Mouse (Mus musculus) left cerebral cortex, adult 9 months (tissue): Measurements from ENCODE around the gene Pdyn.
A peak's percentile ranks its signal among the peaks of the same experiment; 100 is the strongest.

ENCODE experiments used
- DNase-seq, 2 experiments: peaks; one replicate each; pipeline ENCODE4 v3.0.0; 2022; ENCODE audit warnings: low spot score in 2 of 2

Pdyn gene

DNA sequence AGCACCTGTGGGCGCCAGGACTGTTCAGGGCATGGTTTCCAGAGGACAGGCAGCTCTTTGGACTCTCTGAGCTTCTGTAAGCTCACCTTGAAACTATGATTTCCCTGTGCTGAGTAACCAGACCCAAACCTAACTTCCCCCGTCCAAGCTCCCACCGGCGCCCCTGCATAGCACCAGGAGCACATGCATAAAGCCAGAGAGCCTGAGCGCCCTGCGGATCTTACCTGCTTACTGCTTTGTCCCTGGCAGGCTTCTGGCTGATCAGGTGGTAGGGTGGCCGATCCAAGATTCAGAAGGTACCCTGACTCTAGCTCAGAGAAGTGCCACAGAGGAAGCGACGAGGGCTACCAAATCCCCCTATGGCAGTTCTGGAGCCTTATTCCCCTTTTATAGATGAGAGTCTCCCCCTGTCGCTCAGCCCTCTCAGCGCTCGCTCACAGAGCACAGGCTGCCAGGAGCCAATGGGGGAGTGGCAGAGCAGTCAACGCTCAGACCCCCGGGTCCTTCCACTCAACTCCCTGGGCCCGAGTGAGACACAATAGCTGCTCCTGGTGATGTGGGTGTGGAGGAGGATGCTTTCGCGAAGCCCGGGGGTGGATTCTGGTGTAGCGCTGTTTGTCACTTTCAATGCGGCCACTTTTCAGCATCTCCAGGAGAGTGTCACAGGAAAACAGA is at the start of gene Pdyn:
Pdyn (minus strand) TSS at position 361 of the 675 bp plus-strand sequence.
- peak in 1 of 2 experiments; percentile 8 for DNase-seq

DNA sequence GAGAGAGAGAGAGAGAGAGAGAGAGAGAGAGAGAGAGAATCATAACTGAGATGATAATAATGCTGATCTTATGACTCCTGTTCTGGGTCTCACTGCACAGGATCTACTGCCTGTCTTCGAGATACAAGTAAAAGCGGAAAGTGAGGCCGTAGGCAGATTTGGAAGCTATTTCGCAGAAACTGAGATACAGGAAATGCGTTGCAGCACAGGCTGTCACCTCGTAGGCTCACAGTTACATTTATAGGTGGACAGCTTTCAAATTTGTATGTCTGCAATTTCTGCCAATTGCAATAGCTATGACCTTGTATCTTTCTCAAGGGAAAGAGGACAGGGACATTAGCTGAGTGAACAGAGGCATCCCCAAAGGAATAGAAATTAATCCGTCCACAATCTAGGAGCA is 42.4 kb upstream of the Pdyn start:
- DNase-seq = no peak

DNA sequence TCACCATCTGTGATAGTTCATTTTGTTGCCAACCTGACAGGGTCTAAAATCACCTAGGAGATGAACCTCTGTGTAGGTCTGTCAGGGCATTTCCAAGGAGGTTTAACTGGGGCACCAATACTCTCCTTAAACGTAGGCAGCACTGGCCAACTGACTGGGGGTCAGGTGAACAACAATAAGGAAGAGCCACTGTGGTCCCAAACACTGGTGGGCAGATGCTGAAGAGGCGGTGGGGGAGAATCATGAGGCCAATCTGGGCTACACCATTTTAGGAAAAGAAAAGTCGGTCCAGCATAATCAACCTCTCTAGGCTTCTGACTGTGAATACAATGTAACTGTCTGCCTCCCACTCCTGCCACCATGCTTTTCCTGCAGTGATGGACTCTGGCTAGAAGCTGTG is 40.9 kb upstream of the Pdyn start:
- peak in 1 of 2 experiments; percentile 42 for DNase-seq

DNA sequence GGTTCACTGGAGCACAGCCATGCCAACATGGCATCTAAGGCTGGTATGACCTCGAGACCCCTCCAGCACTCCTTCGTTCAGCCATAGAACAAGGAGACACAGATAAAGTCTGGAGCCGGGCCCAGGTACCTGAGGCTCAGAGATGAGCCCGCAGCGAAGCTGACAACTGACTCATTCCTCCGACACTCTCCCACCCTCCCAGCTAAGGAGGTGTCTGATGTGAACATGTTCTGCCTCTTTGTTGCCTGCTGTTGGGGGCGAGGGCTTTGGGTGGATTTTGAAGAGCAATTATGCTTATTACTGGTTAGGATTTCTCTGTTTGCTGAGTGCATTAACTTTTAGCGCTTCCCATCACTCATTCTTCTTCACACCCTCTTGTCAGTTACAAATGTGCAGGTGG is 34.4 kb upstream of the Pdyn start:
- DNase-seq = peak; percentile 29 to 33

DNA sequence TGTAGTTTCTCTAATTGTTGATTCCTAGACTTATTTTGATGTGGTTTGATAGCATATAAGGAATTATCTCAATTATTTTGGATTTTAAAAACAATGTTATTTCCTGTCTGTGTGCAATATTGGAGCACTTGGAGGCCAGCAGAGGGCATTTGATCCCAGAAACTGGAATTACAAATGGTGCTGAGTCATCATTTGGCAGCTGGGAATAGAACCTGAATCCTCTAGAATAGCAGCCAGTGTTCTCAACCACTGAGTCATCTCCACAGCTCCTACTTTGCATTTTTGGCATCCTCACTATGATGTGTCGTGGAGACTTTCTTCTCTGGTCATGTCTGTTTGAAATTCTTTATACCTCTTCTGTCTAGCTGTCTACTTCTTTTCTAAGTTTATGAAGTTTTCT is 30.0 kb upstream of the Pdyn start:
- DNase-seq = peak in 1 of 2 experiments; percentile 16

DNA sequence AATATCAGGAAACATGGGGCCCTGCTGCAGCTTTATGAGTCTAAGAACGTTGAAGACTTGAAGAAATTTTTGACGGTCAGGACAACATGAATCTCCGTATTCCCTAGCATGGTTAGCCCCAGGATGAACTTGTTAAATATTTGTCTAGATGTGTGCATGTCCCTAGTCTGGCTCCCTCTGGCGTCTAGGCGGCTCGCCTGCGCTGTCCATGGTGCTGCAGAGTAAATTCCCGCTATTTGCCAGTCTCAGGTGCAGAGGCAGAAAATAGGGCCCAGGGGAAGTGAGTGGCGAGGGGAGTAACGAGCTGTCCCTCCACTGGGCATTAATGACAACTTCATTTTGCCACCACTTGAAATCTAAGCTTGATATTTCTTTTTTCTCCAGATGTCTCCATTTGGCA is 16.0 kb upstream of the Pdyn start:
- peak in 1 of 2 experiments; percentile 17 for DNase-seq

DNA sequence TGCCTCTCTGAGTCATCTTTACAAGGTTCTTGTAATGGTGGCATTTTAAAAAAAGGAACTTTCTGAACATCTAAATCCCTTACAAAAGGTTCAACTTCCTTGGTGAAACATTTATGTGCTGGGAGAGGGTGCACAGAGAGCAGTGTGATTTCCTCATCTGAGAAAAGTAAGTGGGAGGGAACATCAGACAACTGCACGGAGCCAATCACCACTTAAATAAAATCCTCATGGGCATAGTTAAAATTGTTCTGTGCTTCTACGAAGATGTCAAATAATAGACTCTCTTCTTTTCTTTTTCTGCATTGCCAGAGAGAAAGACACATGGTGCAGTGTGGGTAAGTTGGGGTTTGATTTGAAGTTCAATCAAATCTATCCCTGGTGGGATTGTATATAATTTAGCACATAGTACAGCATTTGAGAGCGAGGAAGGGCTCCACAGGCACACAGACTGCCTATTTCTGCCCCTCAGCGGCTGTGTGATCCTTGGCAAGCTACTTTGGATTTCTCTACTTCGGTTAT is 13.4 kb upstream of the Pdyn start:
- peak in 1 of 2 experiments; percentile 31 for DNase-seq

DNA sequence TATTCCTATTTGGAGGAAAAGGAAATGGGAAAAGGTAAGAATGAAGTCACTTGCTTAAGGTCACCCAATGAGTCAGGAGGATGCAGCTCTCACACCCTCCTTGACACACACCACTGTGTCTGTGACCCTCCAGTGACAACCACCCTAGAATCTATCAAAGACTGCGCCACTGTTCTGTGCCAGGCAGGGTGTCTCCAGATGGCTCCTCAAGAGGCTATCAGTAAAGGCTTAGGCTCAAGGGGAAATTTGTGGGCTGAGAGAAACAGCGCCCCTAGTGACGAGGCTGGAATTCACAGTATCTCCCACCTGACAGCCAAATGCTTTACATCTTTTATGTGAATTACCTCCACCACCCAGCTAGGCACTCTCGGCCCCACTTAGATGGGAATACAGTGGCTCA is 3.6 kb downstream of the Pdyn start:
- DNase-seq = peak in 1 of 2 experiments; percentile 55

DNA sequence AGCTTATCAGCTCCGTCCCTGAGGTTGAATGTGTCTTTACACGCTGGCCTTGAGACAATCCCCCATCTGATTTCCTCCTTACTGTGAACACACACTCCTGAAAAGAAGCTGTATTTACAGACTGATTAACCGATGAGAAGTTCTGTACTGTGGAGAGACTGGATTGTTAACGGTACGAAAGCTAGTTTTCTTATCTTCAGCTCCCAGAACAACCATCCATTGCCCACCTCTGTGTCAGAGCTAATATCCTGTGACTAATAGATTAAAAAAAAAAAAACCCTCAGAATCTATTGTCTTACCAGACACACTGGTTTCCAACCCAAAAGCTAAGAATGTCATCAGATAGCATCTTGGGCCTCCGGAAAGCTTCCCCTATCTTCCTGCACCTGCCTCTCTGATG is 5.3 kb downstream of the Pdyn start:
- DNase-seq = no peak

DNA sequence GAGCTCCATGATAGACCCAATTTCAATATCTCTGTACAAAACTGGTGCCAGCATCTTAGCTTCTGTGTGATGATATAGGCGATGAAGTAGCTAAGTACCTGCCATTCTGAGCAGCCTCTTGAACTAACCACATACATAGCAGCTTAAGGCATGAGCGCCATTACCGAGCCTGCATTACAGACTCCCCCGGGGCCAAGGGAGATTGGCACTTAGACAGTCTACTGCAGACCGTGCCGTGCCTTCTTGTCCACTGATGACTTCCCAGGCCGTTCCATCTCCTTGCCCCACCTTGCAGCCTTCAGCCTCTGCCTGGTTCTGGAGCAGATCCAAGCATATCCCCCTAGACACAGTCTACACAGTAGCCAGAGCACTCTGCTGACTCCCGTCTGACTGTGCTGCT is 7.0 kb downstream of the Pdyn start:
- DNase-seq = no peak

DNA sequence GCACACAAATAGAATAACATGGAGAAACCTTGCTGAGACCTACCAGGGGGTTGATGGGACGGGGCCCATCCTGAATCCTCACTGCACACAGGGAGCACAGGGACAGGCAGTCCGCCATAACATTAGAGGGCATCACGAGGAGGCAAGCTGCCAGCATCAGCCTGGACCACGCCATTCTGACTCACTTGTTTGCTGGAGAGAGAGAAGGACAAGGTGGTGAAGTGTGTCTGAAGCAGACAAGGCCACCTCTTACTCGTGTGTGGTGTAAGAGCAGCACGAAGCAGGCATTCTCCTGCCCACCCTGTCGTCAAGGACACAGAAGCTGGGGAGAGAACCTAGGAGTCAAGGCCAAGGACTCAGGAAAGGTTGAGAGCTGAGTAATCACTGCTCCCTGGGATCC is 9.9 kb downstream of the Pdyn start:
- DNase-seq = no peak

DNA sequence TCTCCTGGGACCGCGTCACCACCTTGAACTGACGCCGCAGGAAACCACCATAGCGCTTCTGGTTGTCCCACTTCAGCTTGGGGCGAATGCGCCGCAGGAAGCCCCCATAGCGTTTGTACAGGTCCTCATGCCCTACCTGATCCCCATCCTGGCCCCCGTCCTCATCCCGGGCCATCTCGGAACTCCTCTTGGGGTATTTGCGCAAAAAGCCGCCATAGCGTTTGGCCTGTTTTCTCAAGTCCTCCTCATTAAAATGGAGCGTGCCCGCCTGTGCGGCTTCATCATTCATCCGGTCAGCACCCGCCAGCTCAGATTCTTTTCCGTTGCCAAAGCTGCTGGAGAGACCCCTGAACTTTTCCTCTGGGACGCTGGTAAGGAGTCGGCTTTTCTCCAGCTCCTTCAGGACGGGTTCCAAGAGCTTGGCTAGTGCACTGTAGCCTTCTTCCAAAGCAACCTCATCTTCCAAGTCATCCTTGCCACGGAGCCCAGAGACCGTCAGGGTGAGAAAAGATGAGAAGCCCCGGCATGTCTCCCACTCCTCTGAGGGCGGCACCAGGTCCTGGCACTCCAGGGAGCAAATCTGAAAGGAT is 11.5 kb downstream of the Pdyn start:
- no peak for DNase-seq

DNA sequence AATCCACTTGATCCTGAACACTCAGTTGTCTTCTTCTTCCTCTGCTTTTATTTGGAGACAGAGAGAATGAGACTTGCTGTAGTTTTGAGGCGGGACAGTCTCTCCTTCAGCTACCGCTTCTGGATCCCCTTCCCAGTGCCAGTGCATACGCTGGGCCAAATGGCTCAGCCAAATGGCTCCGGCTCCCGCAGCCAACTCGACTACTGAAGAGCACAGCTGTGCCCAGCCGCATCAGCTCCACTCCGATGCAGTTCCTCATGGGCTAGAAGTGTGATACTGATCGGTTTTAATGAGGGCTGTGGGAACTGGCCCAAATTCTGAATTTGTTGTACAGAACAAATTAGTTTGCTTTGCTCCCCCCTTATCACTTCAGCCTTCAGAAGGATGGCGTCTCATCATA is 12.7 kb downstream of the Pdyn start:
- DNase-seq = no peak

DNA sequence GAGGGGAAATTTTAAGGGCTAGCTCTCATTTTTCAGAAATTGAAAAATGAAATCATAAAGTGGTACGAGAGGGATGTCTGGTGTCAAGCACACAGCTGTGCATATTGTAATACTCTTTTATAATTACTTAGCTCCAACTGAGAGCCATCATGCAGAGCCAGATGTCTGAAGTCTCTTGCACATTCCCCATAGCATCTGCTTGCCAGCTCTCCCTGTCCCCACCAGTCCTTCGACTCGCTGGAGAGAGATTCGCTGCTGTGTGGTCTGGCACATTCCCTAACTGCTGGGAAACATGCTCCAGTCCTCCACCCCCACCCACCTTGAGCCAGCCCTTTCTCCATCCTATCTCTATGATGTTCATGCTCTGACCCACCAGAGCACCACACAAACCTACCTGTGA is 15.6 kb downstream of the Pdyn start:
- no peak for DNase-seq

DNA sequence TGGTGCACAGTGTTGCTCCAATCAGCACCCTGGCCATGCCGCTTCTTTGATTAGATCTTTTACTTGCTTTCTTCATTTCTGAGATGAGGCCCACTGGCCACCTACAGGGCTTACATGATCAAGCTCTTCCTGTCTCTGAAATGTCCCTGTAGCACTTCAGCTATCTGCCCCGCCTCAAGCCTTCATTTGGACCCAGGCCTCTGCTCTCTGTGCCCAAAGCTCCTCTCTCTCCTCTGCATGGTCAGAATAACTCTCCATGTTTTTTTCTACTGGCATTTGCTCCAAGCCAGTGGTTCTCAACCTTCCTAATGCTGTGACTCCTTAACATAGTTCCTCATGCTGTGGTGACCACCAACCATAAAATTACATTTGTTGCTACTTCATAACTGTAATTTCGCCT is 19.4 kb downstream of the Pdyn start:
- DNase-seq = no peak

DNA sequence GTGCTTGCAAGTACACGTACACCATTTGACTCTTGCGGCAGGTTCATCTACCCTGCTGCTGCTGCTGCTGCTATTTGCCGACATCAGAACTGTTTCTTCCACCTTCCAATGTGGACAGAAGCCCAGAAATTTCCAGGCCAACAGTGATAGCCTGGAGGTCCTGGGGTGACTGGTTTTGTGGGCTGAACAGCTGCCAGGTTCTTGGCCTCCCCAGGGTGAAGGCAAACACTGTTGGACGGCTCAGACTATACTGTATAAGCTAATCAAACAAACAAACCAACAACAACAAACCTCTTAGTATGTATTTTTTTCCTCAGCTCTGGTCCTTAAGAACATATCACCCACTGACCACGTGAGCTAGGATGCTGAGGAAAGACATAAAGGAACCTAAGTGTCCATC is 20.6 kb downstream of the Pdyn start:
- DNase-seq = no peak

DNA sequence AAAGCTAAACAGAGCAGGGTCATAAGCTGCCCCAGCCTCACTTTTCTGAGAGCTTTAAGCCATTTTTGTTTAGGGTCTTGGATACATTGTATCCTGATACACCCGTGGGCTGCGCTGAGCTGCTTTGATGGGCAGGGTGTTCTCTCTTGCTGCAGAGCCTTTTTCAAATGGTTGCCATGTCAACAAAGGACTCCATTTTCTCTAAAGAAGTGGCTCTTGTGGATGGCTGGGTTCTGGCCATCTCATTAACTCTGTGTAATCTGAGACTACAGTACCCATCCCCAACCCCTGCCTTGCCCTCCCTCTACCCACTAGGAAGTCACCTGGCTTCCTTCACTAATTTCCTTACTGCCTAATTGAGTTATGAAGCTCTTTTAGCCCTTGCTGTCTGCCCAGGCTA is 22.0 kb downstream of the Pdyn start:
- no peak for DNase-seq

DNA sequence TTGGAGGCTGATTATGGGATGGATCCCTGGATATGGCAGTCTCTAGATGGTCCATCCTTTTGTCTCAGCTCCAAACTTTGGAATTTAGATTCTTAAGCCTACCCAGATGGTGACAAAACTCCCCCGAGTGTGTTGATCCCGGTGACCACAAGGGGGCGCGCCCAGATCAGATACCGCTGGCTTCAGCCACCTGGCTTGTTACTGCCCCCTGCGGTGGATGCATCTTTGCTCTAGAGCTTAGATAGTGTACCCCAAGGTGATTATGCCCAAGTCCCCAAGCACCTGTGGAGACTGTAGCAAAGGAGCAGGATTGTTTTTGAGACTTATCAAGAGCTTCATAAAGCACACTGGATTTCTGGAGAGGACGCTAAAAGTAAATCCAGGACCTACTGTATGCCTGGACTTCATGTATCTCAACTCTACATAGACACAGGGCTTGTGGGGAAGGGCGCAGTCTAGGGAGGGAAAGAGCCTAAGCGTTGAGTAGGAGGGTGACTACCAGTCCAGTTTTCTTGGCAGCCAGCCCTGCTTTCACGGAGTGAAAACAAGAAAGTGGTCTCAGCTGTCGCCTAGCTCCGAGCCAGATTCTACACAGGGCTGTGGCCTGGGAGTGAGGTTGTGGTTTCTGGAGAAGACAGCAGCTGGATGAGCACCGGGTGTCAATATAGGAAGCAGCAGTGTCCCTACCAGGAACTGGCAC is 24.6 kb downstream of the Pdyn start:
- DNase-seq = peak in 1 of 2 experiments; percentile 79

DNA sequence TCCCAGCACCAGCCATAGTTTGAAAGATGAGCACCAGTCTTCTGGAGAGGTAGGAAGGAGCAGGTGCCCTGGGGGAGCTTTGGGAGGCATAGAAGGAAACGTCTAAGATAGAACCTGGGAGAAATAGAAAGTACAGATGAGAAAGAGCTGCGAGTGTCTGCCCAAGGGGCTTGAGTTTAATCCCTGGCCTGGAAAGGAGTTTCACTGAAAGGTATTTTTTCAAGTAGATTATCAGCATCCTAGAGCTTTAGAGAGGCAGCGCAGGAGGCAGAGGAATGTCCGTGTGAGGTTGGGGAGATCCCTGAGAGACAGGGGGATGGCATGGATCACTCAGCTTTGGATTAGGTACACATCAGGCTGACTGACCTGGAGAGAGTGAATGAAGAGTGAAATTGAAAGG is 27.7 kb downstream of the Pdyn start:
- DNase-seq = no peak

DNA sequence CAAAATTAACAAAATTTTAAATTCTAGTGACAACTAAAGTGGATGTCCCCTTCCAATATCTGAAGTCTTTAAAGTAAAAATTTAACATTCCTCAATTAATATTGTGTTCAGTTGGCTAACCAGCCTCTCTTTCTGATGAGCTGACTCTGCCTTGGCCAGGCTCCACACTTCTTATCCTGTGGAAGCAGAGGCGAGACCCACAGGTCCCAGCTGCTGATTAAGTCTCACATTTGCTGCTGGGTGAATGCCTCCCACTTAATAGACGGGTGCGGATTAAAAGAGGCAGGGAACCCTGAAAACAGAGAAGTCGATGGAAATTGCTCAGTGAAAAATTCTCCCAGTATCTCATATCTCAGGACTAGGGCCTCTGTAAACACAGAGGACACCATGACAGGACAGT is 37.2 kb downstream of the Pdyn start:
- DNase-seq = no peak

DNA sequence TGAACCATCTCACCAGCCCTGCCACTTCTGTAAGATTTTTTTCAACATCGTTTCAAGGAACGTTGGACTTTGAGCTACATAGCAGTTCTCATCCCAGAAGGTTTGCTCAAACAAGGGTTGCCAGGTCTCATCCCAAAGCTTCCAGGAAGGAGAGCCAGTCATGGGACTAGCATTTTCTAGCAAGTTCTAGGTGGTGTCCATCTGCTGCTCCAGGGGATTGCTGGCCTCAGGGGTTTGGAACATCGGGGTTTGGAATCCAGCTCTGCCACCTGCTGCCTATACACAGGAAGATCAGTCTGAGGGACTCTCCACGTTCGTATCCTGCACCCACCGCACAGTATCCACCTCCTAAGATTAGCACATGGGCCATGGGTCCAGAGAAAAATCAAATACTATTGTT is 39.6 kb downstream of the Pdyn start:
- no peak for DNase-seq

DNA sequence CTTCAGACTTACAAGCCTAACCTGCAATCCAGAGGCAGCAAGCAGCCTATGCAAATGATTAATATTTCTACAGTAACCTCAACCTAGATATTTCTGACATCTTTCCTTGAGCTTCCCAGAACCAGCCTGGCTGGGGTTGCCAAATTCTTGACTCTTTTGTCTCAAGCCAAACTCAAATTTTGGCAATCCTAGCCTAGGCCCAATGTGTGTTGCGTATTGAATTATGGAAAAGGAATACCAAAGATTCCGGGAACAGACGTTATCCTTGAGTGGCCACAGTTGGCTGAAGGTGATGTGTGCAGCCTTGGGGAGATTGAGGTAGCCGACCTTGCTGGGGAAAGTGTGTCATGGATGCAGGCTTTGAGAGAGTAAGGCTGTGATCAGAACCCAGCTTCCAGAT is 40.8 kb downstream of the Pdyn start:
- no peak for DNase-seq

DNA sequence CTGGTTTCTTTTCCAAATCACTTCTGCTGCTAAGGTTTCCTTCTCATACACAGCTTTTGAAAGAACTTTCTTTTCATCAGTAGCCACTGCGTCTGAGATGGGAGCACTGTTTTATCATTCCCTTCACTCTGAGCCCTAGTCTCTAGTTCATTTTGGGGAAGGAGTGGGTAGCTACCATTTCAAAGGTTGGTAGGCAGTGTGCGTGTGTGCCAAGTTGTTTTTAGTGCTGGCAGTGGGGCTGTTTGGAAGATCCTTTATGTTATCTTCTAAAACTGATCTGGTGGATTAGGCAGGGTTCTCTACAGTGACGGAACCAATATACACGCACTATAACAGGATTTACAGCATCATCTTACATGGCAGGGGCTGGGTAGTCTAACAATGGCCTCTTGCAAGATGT is 44.6 kb downstream of the Pdyn start:
- no peak for DNase-seq
